Mouse (Mus musculus): ENCODE measurements at regions not wholly inside any gene's neighbourhood (a gene's known extent, or its start where the extent isn't known, plus 50 kb on each side); places are given as distances from the start of the nearest gene placed in this dataset.

DNA sequence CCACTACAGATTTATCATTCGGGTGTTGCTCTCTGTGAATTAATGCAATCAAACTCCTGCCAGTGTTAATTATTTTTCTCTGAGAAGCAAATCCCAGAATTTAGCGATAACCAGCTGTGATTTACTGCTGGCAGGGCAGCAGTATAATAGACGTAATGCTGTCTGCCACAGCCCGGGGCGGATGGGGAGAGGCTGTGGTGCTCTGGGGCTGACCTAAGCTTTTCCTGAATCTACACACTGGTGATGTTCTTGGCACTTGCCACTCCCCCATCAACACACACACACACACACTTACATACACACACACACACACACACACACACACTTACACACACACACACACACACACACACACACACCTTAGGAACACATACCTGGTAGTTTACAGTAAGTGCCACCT lies 101.4 kb upstream of the Dynlrb2 start:
- Histone ChIP-seq H3K4me2 (no peak overlapping the region), H3K27ac (no peak overlapping the region), H3K4me1 (no peaks in the 10 kb centered on the region), H3K9me3 (no peaks in the 10 kb centered on the region), H3K36me3 (replicated peaks) (no peaks in the 10 kb centered on the region), H3K27me3 (replicated peaks) (no peaks in the 10 kb centered on the region), H3K4me3 (no peak overlapping the region), H3K9ac (no peak overlapping the region)
- 58% methylated on average over 5 of the region's 5 CpGs for WGBS
- ATAC-seq (replicated peaks), result no peak

GRCm38 (mm10) chr8:116399452-116399851 lies 105.3 kb upstream of the Dynlrb2 start:
- Histone ChIP-seq H3K9ac (no peak overlapping the region), H3K4me3 (no peak overlapping the region), H3K9me3 (no peaks in the 10 kb centered on the region), H3K27ac (no peak overlapping the region), H3K4me2 (no peak overlapping the region), H3K4me1 (no peaks in the 10 kb centered on the region), H3K27me3 (replicated peaks) (no peaks in the 10 kb centered on the region), H3K36me3 (replicated peaks) (no peaks in the 10 kb centered on the region)
- no peak for ATAC-seq (replicated peaks)
- 72% methylated on average over 2 of the region's 2 CpGs for WGBS

DNA sequence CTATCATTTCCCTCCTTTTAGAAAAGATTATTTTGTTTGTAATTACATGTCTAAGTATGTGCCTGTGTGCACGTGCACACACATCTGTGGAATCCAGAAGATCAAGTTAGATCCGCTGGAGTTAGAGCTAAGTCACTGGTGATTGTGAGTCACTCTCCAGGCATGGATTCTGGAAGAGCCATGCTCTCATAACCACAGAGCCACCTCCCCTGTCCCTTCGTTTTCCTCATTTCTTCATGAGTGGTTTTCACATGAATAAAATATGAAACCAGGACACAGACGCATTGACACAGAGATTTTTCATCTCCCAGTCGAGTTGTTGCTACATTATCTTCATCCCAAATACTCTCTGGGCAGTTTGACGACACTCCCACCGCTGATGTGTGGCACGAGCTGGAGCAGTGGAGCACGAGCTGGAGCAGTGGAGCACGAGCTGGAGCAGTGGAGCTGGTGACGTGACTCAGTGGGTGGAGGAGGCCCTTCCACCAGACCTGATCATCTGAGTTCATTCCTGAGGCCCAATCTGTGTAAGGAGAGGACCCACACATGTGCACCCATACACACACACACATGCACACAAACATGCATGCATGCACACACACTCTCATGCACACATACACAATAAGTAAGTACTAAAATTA lies 106.1 kb upstream of the Dynlrb2 start:
- H3K27ac ChIP-seq, result no peak overlapping the region
- H3K9me3 ChIP-seq, result no peaks in the 10 kb centered on the region
- H3K4me1 ChIP-seq, result no peaks in the 10 kb centered on the region
- H3K4me3 ChIP-seq, result no peak overlapping the region
- no peak overlapping the region for H3K4me2 ChIP-seq
- H3K9ac ChIP-seq, result no peak overlapping the region
- H3K36me3 ChIP-seq (replicated peaks), result no peaks in the 10 kb centered on the region
- no peaks in the 10 kb centered on the region for H3K27me3 ChIP-seq (replicated peaks)
- ATAC-seq (replicated peaks), result no peak
- WGBS, result 67% methylated on average over 11 of the region's 11 CpGs

- Histone ChIP-seq H3K27me3 (replicated peaks) (no peaks in the 10 kb centered on the region), H3K9me3 (no peaks in the 10 kb centered on the region), H3K4me1 (peaks cover 7% of the 10 kb centered on the region), H3K9ac (no peak overlapping the region), H3K4me3 (no peak overlapping the region), H3K36me3 (replicated peaks) (no peaks in the 10 kb centered on the region), H3K4me2 (no peak overlapping the region), H3K27ac (no peak overlapping the region)
- ATAC-seq (replicated peaks), result no peak
- 81% methylated on average over 23 of the region's 23 CpGs for WGBS
Measured at GRCm38 (mm10) chr8:116385193-116385955, 119.4 kb upstream of the Dynlrb2 start.

GRCm38 (mm10) chr8:116384418-116385089 lies 120.2 kb upstream of the Dynlrb2 start:
- 57% methylated on average over 15 of the region's 15 CpGs for WGBS
- no peak for ATAC-seq (replicated peaks)
- no peaks in the 10 kb centered on the region for H3K9me3 ChIP-seq
- no peak overlapping the region for H3K9ac ChIP-seq
- no peaks in the 10 kb centered on the region for H3K27me3 ChIP-seq (replicated peaks)
- H3K4me2 ChIP-seq, result no peak overlapping the region
- peaks cover 7% of the 10 kb centered on the region for H3K4me1 ChIP-seq
- no peak overlapping the region for H3K4me3 ChIP-seq
- 0 out of 2 replicates have a peak overlapping the region, but pooled peaks have one; percentile 12 for H3K27ac ChIP-seq
- no peaks in the 10 kb centered on the region for H3K36me3 ChIP-seq (replicated peaks)

- H3K27ac ChIP-seq, result peak overlapping the region; percentile 12; the same call in 1 of the 2 replicates
- no peak overlapping the region for H3K9ac ChIP-seq
- H3K4me2 ChIP-seq, result no peak overlapping the region
- H3K9me3 ChIP-seq, result no peaks in the 10 kb centered on the region
- no peak overlapping the region for H3K4me3 ChIP-seq
- no peaks in the 10 kb centered on the region for H3K36me3 ChIP-seq (replicated peaks)
- ATAC-seq (replicated peaks), result no peak
- H3K27me3 ChIP-seq (replicated peaks), result no peaks in the 10 kb centered on the region; the same call in 1 of the 2 replicates
- WGBS, result 58% methylated on average over 13 of the region's 14 CpGs
- H3K4me1 ChIP-seq, result peaks cover 7% of the 10 kb centered on the region
Measured at GRCm38 (mm10) chr8:116383495-116384417, 121.0 kb upstream of the Dynlrb2 start.

DNA sequence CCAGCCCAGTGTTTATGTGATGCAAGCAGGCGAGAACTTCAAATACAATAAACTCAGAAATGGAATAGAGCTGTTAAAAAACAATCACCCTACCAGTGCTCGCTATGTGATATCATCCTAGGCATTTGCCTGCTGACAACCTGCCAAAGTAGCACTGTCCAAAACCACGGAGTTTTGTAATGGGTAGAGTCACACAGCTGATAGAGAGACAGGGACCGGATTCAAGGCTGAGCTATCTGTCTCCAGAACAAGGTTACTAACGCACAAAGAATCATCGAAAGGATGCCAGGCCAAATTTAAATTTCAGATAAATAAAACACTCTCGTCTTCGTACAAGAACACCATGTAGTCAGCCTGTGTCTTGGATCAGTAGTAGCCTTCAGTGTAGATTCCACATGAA lies 121.7 kb upstream of the Dynlrb2 start:
- H3K36me3 ChIP-seq (replicated peaks), result no peaks in the 10 kb centered on the region
- peaks cover 7% of the 10 kb centered on the region for H3K4me1 ChIP-seq
- ATAC-seq (replicated peaks), result no peak
- H3K4me2 ChIP-seq, result no peak overlapping the region
- H3K27me3 ChIP-seq (replicated peaks), result no peaks in the 10 kb centered on the region; the same call in 1 of the 2 replicates
- no peak overlapping the region for H3K9ac ChIP-seq
- no peaks in the 10 kb centered on the region for H3K9me3 ChIP-seq
- H3K27ac ChIP-seq, result no peak overlapping the region
- 88% methylated on average over 8 of the region's 8 CpGs for WGBS
- H3K4me3 ChIP-seq, result no peak overlapping the region

- no peak overlapping the region for H3K9ac ChIP-seq
- H3K9me3 ChIP-seq, result no peaks in the 10 kb centered on the region
- H3K4me2 ChIP-seq, result no peak overlapping the region
- no peak overlapping the region for H3K27ac ChIP-seq
- 86% methylated on average over 4 of the region's 4 CpGs for WGBS
- no peak for ATAC-seq (replicated peaks)
- H3K4me3 ChIP-seq, result no peak overlapping the region
- no peaks in the 10 kb centered on the region for H3K36me3 ChIP-seq (replicated peaks)
- no peaks in the 10 kb centered on the region; the same call in 1 of the 2 replicates for H3K27me3 ChIP-seq (replicated peaks)
- H3K4me1 ChIP-seq, result peaks cover 7% of the 10 kb centered on the region
Measured at GRCm38 (mm10) chr8:116380601-116381000, 124.2 kb upstream of the Dynlrb2 start.

GRCm38 (mm10) chr8:116379851-116380250 lies 124.9 kb upstream of the Dynlrb2 start:
- no peak overlapping the region for H3K4me3 ChIP-seq
- no peaks in the 10 kb centered on the region for H3K9me3 ChIP-seq
- no peak overlapping the region for H3K4me2 ChIP-seq
- no peak overlapping the region for H3K9ac ChIP-seq
- no peaks in the 10 kb centered on the region; the same call in 1 of the 2 replicates for H3K27me3 ChIP-seq (replicated peaks)
- H3K36me3 ChIP-seq (replicated peaks), result no peaks in the 10 kb centered on the region
- no peak overlapping the region for H3K27ac ChIP-seq
- H3K4me1 ChIP-seq, result peaks cover 7% of the 10 kb centered on the region
- 76% methylated on average over 3 of the region's 3 CpGs for WGBS
- no peak for ATAC-seq (replicated peaks)

GRCm38 (mm10) chr8:116375758-116376157 lies 129.0 kb upstream of the Dynlrb2 start:
- H3K27me3 ChIP-seq (replicated peaks), result no peaks in the 10 kb centered on the region; the same call in 1 of the 2 replicates
- H3K9ac ChIP-seq, result no peak overlapping the region
- no peak for ATAC-seq (replicated peaks)
- whole genome bisulfite sequencing, result 88% methylated on average over 5 of the region's 5 CpGs
- no peaks in the 10 kb centered on the region for H3K4me1 ChIP-seq
- H3K27ac ChIP-seq, result no peak overlapping the region
- H3K4me2 ChIP-seq, result no peak overlapping the region
- no peaks in the 10 kb centered on the region for H3K9me3 ChIP-seq
- no peak overlapping the region for H3K4me3 ChIP-seq
- no peaks in the 10 kb centered on the region for H3K36me3 ChIP-seq (replicated peaks)

GRCm38 (mm10) chr8:116373063-116373462 lies 131.7 kb upstream of the Dynlrb2 start:
- no peaks in the 10 kb centered on the region for H3K9me3 ChIP-seq
- no peak overlapping the region for H3K4me3 ChIP-seq
- ATAC-seq (replicated peaks), result no peak
- no peaks in the 10 kb centered on the region for H3K4me1 ChIP-seq
- H3K9ac ChIP-seq, result no peak overlapping the region
- H3K4me2 ChIP-seq, result no peak overlapping the region
- no peak overlapping the region for H3K27ac ChIP-seq
- no peaks in the 10 kb centered on the region for H3K36me3 ChIP-seq (replicated peaks)
- 81% methylated on average over 4 of the region's 4 CpGs for WGBS
- H3K27me3 ChIP-seq (replicated peaks), result no peaks in the 10 kb centered on the region; the same call in 1 of the 2 replicates
